Mouse (Mus musculus): Measurements from ENCODE around the gene Cbx6. TPM values are rescaled to one million over a fixed set of nuclear protein-coding genes. Genes with fewer than 3 reads are reported as not detected.

Gene Cbx6
- polyA plus RNA-seq, 1 experiment from 2014 or later, result 52.2 TPM

DNA sequence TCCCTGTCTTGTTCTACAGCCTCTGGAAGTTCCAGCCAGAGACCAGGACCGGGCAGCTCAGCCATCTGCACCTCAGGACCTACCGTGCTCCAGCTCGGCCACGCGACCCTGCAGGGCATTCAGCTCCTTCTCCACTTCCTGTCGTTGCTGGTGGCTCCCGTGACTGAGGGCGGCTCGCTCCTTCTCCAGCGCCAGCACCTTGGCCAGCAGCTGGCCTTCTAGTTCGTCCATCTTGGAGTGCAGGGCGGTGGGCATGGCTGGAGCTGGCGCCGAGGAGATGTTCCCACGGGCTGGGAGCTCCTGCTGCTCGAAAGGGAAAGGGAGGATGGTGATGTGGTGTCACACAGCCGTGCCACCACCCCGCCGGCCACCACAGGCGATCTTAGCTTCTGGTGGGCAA, 40.3 kb downstream of the Cbx6 start:
- no peak overlapping the region for H3K9ac ChIP-seq (replicated peaks; ENCODE audit: low read depth)
- H3K27me3 ChIP-seq (replicated peaks; ENCODE audit: insufficient read depth, low read length), result no peaks in the 10 kb centered on the region
- H3K36me3 ChIP-seq (ENCODE audit: insufficient read depth, low read length), result no peaks in the 10 kb centered on the region
- H3K4me3 ChIP-seq (ENCODE audit: low read depth, low read length), result no peak overlapping the region
- 17% methylated on average over 20 of the region's 20 CpGs for WGBS
- H3K4me1 ChIP-seq (ENCODE audit: insufficient read depth, low read depth, low read length), result no peaks in the 10 kb centered on the region
- no peak for DNase-seq (ENCODE audit: low spot score)
- no peak for TF ChIP-seq CTCF (IDR thresholded peaks at IDR 0.05)
- TF ChIP-seq EP300 (IDR thresholded peaks at IDR 0.05), result no peak
- H3K4me2 ChIP-seq (replicated peaks; ENCODE audit: low read depth, low read length), result no peak overlapping the region
- H3K9me3 ChIP-seq (ENCODE audit: low read length), result no peaks in the 10 kb centered on the region
- H3K27ac ChIP-seq (ENCODE audit: low read length), result no peak overlapping the region
- ATAC-seq, result no peak

DNA sequence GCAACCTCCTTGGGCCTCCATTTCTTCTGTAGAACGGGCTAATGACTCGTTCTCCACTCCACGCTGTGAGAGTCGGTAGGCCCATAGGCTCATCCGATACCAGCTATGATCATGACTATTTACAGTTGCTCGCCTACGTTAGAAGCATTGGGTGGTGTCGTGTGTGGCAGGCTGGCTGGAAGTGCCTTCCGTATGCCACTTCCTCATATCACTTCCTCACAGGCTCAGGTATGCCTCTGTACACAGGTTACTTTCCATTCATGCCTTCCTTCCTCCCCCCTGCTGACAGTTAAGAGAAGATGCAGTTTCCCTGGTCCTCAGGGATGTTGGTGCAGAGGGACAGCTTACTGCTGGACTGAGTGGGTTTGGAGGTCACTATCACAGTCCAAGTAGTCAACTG, 41.4 kb downstream of the Cbx6 start:
- no peak overlapping the region for H3K4me2 ChIP-seq (replicated peaks; ENCODE audit: low read depth, low read length)
- no peak for ATAC-seq
- 88% methylated on average over 9 of the region's 9 CpGs for WGBS
- H3K4me1 ChIP-seq (ENCODE audit: insufficient read depth, low read depth, low read length), result no peaks in the 10 kb centered on the region
- H3K9ac ChIP-seq (replicated peaks; ENCODE audit: low read depth), result no peak overlapping the region
- DNase-seq (ENCODE audit: low spot score), result no peak
- no peak overlapping the region for H3K27ac ChIP-seq (ENCODE audit: low read length)
- TF ChIP-seq EP300 (IDR thresholded peaks at IDR 0.05), result no peak
- no peak for TF ChIP-seq CTCF (IDR thresholded peaks at IDR 0.05)
- no peaks in the 10 kb centered on the region for H3K36me3 ChIP-seq (ENCODE audit: insufficient read depth, low read length)
- no peak overlapping the region for H3K4me3 ChIP-seq (ENCODE audit: low read depth, low read length)
- no peaks in the 10 kb centered on the region for H3K27me3 ChIP-seq (replicated peaks; ENCODE audit: insufficient read depth, low read length)
- no peaks in the 10 kb centered on the region for H3K9me3 ChIP-seq (ENCODE audit: low read length)

DNA sequence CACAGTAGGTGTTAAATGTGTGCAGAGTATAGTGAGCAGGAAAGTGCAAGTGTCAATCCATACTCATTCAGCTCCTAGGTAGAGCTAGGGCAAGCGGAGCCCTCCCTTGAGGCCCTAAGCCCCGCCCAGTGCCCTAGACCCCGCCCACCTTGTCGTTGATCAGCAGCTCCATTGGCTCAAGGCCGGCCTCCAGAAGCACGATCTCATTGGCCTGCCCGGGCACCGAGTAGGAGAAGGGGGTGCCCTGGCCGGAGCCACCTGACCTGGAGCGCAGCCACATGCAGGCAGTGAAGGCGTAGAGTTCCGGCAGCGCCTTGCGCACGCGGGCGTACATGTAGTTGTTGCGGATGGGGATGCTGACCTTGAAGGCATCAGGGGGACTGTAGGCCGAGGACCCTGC, 42.0 kb downstream of the Cbx6 start:
- H3K27me3 ChIP-seq (replicated peaks; ENCODE audit: insufficient read depth, low read length), result no peaks in the 10 kb centered on the region

DNA sequence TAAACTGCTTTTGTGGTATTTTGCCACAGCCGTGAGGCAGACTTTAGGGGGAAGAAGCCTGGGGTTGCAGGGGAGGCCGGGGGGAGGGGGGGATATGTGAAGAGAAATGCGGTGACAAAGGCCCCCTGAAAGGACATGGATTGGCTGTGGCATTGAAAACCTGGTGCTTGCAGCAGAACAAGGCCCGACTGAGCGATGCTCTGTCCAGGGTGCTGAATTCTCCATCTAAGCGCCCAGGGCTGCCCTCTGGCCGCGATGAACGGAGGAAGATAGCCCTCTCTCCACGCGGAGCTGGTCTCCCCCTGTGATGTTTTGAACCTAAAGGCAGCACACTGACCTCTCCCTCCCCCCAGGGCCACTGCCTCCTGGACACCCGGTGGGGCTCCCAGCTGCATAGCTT, 43.0 kb downstream of the Cbx6 start:
- WGBS, result 5% methylated on average over 12 of the region's 12 CpGs
- H3K4me3 ChIP-seq (ENCODE audit: low read depth, low read length), result no peak overlapping the region
- no peak overlapping the region for H3K27ac ChIP-seq (ENCODE audit: low read length)
- H3K4me2 ChIP-seq (replicated peaks; ENCODE audit: low read depth, low read length), result no peak overlapping the region
- ATAC-seq, result peak; percentile 59
- DNase-seq (ENCODE audit: low spot score), result peak; percentile 70
- TF ChIP-seq CTCF (IDR thresholded peaks at IDR 0.05) (peak; percentile 45), EP300 (IDR thresholded peaks at IDR 0.05) (no peak)
- no peak overlapping the region for H3K9ac ChIP-seq (replicated peaks; ENCODE audit: low read depth)
- no peaks in the 10 kb centered on the region for H3K4me1 ChIP-seq (ENCODE audit: insufficient read depth, low read depth, low read length)
- H3K27me3 ChIP-seq (replicated peaks; ENCODE audit: insufficient read depth, low read length), result no peaks in the 10 kb centered on the region
- H3K9me3 ChIP-seq (ENCODE audit: low read length), result no peaks in the 10 kb centered on the region
- H3K36me3 ChIP-seq (ENCODE audit: insufficient read depth, low read length), result no peaks in the 10 kb centered on the region

More for the DNA sequence above, 42.0 kb downstream of the Cbx6 start:
- no peak for TF ChIP-seq EP300 (IDR thresholded peaks at IDR 0.05)
- DNase-seq (ENCODE audit: low spot score) (no peak), ATAC-seq (no peak)
- WGBS, result 21% methylated on average over 19 of the region's 19 CpGs
- Histone ChIP-seq H3K4me3 (ENCODE audit: low read depth, low read length) (no peak overlapping the region), H3K36me3 (ENCODE audit: insufficient read depth, low read length) (no peaks in the 10 kb centered on the region), H3K27ac (ENCODE audit: low read length) (no peak overlapping the region), H3K9ac (replicated peaks; ENCODE audit: low read depth) (no peak overlapping the region), H3K9me3 (ENCODE audit: low read length) (no peaks in the 10 kb centered on the region), H3K4me2 (replicated peaks; ENCODE audit: low read depth, low read length) (no peak overlapping the region), H3K4me1 (ENCODE audit: insufficient read depth, low read depth, low read length) (no peaks in the 10 kb centered on the region)

DNA sequence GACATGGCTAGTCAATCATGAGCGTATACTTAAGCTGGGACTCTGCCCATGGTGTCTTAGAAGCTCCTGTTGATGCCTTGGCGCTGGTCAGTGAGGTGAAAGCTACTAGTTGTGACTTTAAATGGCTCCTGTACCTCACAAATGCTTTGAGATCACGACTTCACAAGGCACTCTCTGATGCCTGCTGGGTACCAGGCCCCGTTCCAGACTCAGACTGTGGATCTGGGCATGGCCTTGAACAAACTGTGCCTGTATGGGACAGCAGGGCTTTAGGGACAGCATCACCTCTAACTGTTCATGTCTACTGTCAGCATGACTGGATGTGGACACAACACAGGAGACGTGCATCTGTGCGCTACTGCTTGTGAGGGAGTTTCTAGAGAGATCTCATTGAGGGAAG, 43.6 kb downstream of the Cbx6 start:
- no peak overlapping the region for H3K4me3 ChIP-seq (ENCODE audit: low read depth, low read length)
- H3K9me3 ChIP-seq (ENCODE audit: low read length), result no peaks in the 10 kb centered on the region
- no peaks in the 10 kb centered on the region for H3K4me1 ChIP-seq (ENCODE audit: insufficient read depth, low read depth, low read length)
- H3K27me3 ChIP-seq (replicated peaks; ENCODE audit: insufficient read depth, low read length), result no peaks in the 10 kb centered on the region
- H3K4me2 ChIP-seq (replicated peaks; ENCODE audit: low read depth, low read length), result no peak overlapping the region
- 80% methylated on average over 6 of the region's 6 CpGs for WGBS
- H3K27ac ChIP-seq (ENCODE audit: low read length), result no peak overlapping the region
- ATAC-seq, result no peak
- no peaks in the 10 kb centered on the region for H3K36me3 ChIP-seq (ENCODE audit: insufficient read depth, low read length)
- no peak for DNase-seq (ENCODE audit: low spot score)
- no peak for TF ChIP-seq EP300 (IDR thresholded peaks at IDR 0.05)
- no peak for TF ChIP-seq CTCF (IDR thresholded peaks at IDR 0.05)
- H3K9ac ChIP-seq (replicated peaks; ENCODE audit: low read depth), result no peak overlapping the region

DNA sequence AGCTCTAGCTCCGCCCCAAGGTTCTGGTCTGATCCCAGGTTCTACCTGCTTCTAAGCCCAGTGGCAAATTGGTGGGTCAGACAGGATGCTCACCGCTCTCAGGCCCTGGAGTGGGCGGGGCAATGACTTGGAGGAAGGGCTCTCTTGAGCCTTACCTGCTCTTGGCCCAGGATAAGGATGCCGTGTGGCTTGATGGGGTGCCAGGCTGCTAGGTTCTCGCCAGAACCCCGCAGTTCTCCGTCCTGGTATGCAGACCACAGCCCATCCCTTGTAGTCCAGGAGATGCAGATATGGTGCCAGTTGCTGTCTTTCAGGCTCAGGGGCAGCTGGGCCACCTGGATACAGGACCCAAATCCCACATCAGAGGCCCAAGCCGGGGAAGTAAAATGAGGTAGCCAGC, 44.4 kb downstream of the Cbx6 start:
- H3K27me3 ChIP-seq (replicated peaks; ENCODE audit: insufficient read depth, low read length), result no peaks in the 10 kb centered on the region
- H3K4me2 ChIP-seq (replicated peaks; ENCODE audit: low read depth, low read length), result no peak overlapping the region

DNA sequence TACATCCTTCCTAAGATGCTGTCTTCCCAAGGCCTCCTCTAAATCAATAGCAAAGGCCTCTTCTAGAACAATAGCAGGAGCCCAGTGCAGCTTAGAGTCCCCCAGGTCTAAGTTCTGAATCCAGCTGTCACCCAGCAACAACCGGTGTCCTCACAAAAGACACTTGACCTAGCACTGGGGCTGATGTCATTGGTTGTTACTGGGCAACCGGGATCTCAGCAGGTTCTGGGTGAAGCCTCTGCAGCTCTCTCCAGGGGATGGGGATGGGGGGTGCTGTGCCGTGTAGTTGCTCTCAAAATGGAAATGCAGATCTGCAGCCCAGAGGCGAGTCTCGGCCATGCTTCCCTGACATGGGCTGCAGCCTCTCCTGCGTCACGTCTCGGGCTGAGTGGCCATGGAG, 46.7 kb downstream of the Cbx6 start:
- H3K9me3 ChIP-seq (ENCODE audit: low read length), result no peaks in the 10 kb centered on the region
- DNase-seq (ENCODE audit: low spot score) (no peak), ATAC-seq (no peak)
- H3K9ac ChIP-seq (replicated peaks; ENCODE audit: low read depth), result no peak overlapping the region
- H3K4me1 ChIP-seq (ENCODE audit: insufficient read depth, low read depth, low read length), result no peaks in the 10 kb centered on the region
- H3K4me2 ChIP-seq (replicated peaks; ENCODE audit: low read depth, low read length), result no peak overlapping the region
- H3K4me3 ChIP-seq (ENCODE audit: low read depth, low read length), result no peak overlapping the region
- WGBS, result 35% methylated on average over 8 of the region's 8 CpGs
- no peak overlapping the region for H3K27ac ChIP-seq (ENCODE audit: low read length)
- H3K36me3 ChIP-seq (ENCODE audit: insufficient read depth, low read length), result no peaks in the 10 kb centered on the region
- TF ChIP-seq EP300 (IDR thresholded peaks at IDR 0.05) (no peak), CTCF (IDR thresholded peaks at IDR 0.05) (no peak)
- H3K27me3 ChIP-seq (replicated peaks; ENCODE audit: insufficient read depth, low read length), result no peaks in the 10 kb centered on the region

More for the DNA sequence above, 44.4 kb downstream of the Cbx6 start:
- Histone ChIP-seq H3K9ac (replicated peaks; ENCODE audit: low read depth) (no peak overlapping the region), H3K36me3 (ENCODE audit: insufficient read depth, low read length) (no peaks in the 10 kb centered on the region), H3K4me3 (ENCODE audit: low read depth, low read length) (no peak overlapping the region), H3K9me3 (ENCODE audit: low read length) (no peaks in the 10 kb centered on the region), H3K27ac (ENCODE audit: low read length) (no peak overlapping the region), H3K4me1 (ENCODE audit: insufficient read depth, low read depth, low read length) (no peaks in the 10 kb centered on the region)
- no peak for ATAC-seq
- 44% methylated on average over 8 of the region's 8 CpGs for WGBS
- TF ChIP-seq CTCF (IDR thresholded peaks at IDR 0.05) (no peak), EP300 (IDR thresholded peaks at IDR 0.05) (no peak)
- no peak for DNase-seq (ENCODE audit: low spot score)

All from lung, postnatal 0 days (tissue).